Mouse (Mus musculus) heart, postnatal 36 days (tissue): ENCODE results near the gene Arhgap11a. TPM values are rescaled to one million over a fixed set of nuclear protein-coding genes. Genes with fewer than 3 reads are reported as not detected.
A peak's percentile ranks its signal among the peaks of the same experiment; 100 is the strongest.

ENCODE experiments used
- DNase-seq, 2 experiments: peaks; one replicate each; pipeline ENCODE4 v3.0.0; 2021 to 2022
- intact Hi-C: fragments of 180-260 bp; cut with DNase I; formaldehyde crosslinking; loops from one replicate; pipeline ENCODE4 v1.15.1; 2025
- total RNA-seq, 2 experiments: library from RNA; stranded (reverse); gene quantifications; 2 replicates each; pipeline ENCODE4 v1.2.3; 2021

Arhgap11a gene
- total RNA-seq: 1 to 10 TPM; 2.0 to 2.5 TPM

- intact Hi-C loops: no loop called here
- peak; percentile 92 to 95 for DNase-seq
Measured at GRCm38 (mm10) chr2:113848245-113849121, at the start of gene Arhgap11a. Gene Arhgap11a, minus strand, starts transcription at chr2:113848661.

DNA sequence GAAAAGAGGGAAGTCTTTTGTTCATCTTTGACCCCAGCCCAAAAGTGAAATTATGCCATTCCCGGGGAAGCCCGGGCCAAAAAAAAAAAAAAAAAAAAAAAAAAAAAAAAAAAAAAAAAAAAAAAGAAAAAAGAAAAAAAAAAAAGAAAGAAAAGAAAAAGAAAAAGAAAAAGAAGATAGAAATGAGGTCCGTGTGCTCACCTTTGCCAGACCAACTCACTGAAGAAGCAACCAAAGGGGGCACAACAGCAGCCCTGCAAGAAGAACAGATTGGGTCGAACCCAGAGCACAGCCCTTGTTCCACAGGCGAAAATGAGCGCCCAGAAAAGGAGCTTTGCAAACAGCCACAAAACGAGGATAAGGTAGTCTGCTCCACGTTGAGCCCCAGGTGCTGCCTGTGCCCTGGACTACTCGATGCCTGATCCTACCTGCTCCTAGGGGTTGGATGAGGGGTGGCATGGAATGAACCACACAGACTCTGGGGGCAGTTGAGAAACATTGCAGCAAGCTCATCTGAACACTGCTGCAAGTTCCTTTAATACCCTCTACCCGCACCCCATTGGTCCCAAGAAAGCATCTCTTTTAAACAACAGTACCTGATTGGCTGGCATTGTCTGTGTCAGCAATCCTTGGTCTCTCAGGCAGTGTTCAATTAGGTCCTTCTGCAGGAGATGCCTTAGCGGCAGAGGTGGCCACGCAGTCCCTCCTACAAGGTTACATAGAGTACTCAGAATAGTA, 45.1 kb upstream of the Arhgap11a start:
- intact Hi-C loops: no loop called here

GRCm38 (mm10) chr2:113887166-113887565, 38.7 kb upstream of the Arhgap11a start:
- intact Hi-C loops: no loop called here
- no peak for DNase-seq

More for the DNA sequence above, 45.1 kb upstream of the Arhgap11a start:
- no peak for DNase-seq

- intact Hi-C loops: no loop called here
- DNase-seq: no peak
Measured at GRCm38 (mm10) chr2:113886061-113886460, 37.6 kb upstream of the Arhgap11a start.

DNA sequence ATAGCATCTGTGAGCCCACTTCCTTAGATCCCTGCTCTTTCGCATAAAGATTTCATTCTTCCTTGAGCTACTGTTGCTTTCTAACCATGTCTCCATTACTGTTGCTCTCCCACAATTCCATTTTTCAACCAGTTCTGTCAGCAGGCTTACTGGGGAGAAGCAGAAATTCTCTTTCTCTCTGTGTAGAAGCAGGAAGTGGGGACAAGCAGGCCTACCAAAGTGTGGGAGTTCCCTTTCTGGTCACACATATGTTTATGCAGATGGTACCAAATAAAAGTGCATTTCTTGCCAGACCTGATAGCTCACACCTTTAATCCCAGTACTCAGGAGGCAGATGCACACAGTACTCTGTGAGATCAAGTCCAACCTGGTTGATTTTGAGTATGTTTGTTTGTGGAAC, 21.7 kb upstream of the Arhgap11a start:
- DNase-seq: no peak
- intact Hi-C loops: no loop called here

DNA sequence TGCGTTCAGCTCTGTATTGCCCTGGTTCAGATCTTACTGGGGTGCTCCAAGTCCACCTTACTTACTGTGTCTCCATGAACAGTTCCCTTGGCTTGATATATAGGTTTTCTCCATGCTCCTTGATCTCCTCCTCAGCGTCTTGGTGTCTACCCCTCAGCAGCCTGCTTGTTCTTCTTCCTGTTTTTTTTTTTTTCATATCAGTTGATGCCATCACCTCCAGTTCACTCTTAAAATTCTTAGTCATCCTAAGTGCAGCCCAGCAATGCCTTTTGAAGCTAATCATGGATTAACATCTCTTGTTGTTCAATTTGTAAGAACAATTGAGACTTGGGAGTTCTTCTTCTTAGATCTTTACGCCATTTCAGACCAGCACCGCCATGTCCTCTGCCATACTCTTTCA, 19.9 kb upstream of the Arhgap11a start:
- intact Hi-C loops: loop anchor here (10.0 kb wide), 1 partner anchor 176 kb away; no protein-coding TSS in a partner anchor
- DNase-seq: no peak

- DNase-seq: no peak
- intact Hi-C loops: loop anchor here (1.0 to 10.0 kb wide), 3 partner anchors 87 to 279 kb away; no protein-coding TSS in a partner anchor
Measured at GRCm38 (mm10) chr2:113866155-113866554, 17.7 kb upstream of the Arhgap11a start.

DNA sequence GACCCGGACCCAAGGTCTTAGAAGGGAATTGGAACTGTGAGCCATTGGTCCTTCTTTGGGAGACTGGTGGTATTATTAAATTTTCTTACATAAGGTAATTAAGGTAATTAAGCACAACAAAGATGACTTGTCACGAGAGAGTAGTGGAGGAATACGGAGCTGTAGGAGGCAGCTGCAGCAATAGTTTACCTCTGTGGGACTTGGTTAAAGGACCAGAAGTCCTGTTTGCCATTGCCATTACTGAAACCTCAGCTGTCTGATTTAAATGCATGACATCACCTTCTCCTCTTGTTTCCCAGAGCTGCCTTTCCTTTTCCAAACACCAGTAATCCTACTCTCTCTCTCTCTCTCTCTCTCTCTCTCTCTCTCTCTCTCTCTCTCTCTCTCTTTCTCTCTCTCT, 680 bp upstream of the Arhgap11a start:
- no peak for DNase-seq
- intact Hi-C loops: no loop called here

DNA sequence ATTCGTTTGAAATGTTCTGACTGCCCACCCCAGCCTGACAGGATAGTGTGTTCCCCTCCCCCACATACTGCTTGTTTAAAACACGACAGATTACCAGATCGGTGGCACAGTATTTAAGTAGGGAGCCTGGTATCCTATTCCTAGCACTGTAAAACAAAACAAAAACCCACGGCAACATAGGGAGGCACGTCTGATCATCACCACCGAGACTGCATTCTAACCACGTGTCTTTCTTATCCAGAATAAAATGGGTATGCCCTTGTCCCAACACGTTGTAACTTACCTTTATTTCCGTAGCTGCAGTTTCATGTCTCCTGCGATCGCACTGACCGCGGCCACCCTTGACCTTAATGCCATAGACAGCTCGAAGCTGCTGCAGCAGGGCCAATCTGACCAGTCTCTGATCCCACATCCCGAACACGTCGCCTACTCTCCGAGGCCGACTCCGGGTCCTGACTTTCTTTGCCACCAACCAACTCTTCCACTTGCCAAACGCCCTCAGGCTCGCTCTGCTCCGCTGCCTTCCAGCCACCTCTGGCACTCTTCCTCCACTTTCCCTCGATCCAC, 700 bp downstream of the Arhgap11a start:
- intact Hi-C loops: no loop called here
- no peak for DNase-seq

- intact Hi-C loops: no loop called here
- no peak for DNase-seq
Measured at GRCm38 (mm10) chr2:113845081-113845480, 3.4 kb downstream of the Arhgap11a start.

- intact Hi-C loops: no loop called here
- no peak for DNase-seq
Measured at GRCm38 (mm10) chr2:113841656-113842437, 6.6 kb downstream of the Arhgap11a start.

DNA sequence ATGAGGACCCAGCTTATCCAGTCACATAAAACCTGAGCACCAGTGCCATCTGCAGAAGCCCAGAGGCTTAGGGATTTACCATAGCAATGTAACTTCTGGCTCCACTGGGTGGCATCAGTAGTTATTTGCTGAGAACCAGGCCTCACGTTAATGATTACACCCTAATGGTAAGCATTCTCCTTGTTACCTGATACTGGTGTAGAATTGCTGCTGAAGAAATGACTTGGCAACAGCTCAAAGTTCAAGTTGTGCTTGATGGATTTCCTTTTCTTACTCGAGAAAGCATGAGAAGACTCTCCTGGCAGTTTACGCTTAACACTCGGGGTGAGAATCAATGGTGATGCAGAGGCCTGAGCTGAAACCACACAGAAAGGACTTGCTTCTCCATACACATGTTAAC, 9.0 kb downstream of the Arhgap11a start:
- intact Hi-C loops: no loop called here

DNA sequence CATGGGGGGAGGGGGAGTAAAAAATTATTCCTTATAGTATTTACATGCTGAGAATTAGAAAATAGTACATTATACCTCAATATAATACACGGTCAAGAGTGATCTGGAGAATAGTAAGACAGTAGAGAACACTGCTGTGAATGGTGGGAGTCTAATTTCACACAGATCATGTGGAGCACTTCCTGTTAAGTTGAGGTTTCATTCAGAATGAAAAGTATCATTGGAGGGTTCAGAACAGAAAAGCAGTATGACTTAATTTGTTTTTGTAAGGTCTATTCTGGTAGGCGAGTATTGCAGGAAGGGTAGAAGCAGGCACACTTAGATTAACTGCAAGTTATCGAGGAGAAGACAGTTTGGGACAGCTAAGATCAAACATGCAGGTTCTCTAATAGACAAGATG, 13.2 kb downstream of the Arhgap11a start:
- intact Hi-C loops: no loop called here

More for the DNA sequence above, 9.0 kb downstream of the Arhgap11a start:
- no peak for DNase-seq

GRCm38 (mm10) chr2:113828943-113829882, 19.2 kb downstream of the Arhgap11a start, which contains the start of gene Scg5:
Gene Scg5, minus strand, starts transcription at chr2:113829121.
- intact Hi-C loops: loop anchor here (5.0 kb wide), 1 partner anchor 292 kb away; no protein-coding TSS in a partner anchor

More for the DNA sequence above, 13.2 kb downstream of the Arhgap11a start:
- DNase-seq: no peak

DNA sequence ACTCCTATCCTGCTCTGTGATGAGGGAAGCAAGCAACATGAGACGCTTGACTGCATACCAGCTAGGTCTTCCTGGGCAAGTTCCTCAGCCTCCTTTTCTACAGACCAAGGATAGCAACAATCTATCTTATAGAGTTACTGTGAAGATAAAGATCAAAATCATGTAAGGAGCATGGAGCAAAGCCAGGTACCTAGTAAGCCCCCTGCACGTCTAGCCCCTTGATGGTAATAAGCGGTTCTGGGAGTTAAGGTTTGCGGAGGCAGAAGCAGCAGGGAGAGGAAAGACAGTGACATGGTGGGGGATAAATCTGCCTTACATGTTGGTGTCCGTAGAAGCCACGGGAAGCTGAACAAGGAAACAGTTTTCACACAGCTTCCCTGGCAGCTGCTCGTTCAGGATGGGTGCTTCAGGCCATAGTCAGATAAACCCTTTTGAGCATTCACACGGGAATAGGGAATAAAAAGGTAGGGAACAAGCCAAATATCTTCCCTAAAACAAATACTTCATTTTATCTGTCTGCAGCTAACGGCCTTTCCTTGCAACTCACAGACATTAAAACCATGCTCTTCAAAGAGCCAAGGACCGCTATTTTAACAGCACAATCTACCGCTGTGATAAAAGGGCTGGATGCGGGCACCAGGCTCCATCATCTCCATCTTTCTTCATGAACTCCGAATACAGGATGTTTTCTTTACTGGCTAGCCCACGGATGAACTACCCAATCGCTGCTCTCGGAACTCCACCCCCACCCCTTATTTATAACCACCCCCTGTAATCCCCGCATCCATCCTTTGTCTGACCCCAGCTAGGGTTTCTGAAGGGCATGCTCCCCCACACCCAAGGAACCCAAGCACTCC, 20.1 kb downstream of the Arhgap11a start:
- intact Hi-C loops: loop anchor here (5.0 kb wide), 1 partner anchor 291 kb away; no protein-coding TSS in a partner anchor
- no peak for DNase-seq

More at GRCm38 (mm10) chr2:113828943-113829882, 19.2 kb downstream of the Arhgap11a start, which contains the start of gene Scg5:
- no peak for DNase-seq

DNA sequence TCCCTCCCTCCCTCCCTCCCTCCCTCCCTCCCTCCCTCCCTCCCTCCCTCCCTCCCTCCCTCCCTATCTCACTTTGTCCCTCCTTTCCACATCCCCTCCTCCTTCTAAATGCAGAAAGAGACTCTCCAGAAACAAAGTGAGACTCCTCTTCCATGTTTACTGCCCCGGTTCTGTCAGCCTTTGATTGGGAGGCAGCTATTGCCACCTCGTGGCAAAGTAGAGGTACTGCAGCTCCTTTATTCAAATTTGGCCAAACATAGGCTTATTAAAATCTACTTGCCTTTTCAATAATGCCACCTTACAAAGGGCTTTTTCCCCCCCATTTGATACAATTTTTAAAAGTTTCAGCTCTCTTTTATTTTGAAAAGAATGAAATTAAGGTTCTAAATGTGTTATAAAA, 24.6 kb downstream of the Arhgap11a start:
- intact Hi-C loops: loop anchor here (5.0 kb wide), 1 partner anchor 332 kb away; no protein-coding TSS in a partner anchor
- peak; percentile 15 to 16 for DNase-seq

- no peak for DNase-seq
- intact Hi-C loops: loop anchor here (5.0 kb wide), 1 partner anchor 330 kb away; no protein-coding TSS in a partner anchor
Measured at GRCm38 (mm10) chr2:113822367-113822766, 26.1 kb downstream of the Arhgap11a start.
